Mouse (Mus musculus) fibroblast of lung, adult 2 months (primary cell): ENCODE measurements around the gene AU040320.

Source experiments
- DNase-seq: peaks from one replicate; pipeline ENCODE4 v3.0.0-alpha.2; 2011; ENCODE audit warnings: low read depth

Gene AU040320

GRCm38 (mm10) chr4:126753268-126754230 is at the start of gene AU040320, which contains the start of gene Ncdn:
Gene AU040320 (plus strand): TSS chr4:126753544.
Gene Ncdn (minus strand): TSS chr4:126753438.
- DNase-seq, result peak; percentile 91

DNA sequence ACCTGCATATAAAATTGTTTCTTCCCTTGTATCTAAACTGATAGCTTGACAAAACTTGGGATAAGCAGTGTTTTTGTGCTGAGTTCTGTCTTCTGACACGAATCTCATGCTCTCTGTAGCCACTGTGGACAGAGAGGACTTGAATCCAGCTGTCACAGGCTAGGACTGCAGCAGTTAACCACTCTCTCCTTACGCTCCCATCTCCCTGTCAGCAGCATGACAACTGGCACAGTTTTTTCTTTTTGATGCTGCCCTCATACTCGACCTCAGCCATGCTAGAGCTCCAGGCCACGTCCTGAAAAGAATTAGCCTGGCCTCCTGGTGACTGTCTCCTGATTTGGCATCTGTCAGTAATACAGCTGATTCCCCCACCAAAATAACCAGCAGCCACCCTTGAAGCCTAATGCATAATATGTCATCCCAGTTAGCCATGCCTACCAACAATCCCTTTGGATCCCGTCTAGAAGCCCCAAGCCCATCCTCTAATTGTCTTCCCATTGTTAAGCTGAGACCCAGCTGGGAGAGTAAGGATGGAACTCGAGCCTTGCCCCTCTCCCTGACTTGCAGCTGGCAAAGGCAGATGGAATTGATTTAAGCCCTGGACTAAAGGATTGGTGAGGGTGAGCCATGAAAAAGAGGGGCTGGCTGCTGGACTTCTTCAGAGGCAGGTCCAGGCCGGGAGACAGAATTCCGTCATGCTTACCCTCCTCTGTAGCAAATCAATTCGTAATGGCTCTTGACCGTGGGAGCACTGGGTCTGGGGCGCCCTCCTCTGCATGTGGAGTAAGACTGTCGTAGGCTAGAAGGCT is 46.5 kb upstream of the AU040320 start:
- DNase-seq, result no peak

DNA sequence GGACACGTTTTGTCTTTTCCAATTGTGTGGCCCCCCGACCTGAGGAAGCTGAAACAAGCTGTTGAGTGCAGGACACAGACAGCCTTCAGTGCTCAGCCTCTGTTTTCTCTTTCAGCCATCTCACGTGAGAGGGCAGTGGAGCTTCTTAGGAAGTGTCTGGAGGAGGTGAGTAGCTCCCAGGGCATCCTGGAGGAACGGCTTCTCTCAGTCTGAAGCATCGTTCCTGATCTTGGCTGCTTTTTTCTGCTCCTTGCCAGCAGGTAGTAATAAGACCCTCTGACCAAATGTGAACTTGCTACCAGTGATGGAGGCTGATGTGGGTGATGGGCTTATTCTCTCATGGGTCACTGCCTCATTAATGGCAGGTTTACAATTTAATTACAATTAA is 45.9 kb upstream of the AU040320 start:
- no peak for DNase-seq

DNA sequence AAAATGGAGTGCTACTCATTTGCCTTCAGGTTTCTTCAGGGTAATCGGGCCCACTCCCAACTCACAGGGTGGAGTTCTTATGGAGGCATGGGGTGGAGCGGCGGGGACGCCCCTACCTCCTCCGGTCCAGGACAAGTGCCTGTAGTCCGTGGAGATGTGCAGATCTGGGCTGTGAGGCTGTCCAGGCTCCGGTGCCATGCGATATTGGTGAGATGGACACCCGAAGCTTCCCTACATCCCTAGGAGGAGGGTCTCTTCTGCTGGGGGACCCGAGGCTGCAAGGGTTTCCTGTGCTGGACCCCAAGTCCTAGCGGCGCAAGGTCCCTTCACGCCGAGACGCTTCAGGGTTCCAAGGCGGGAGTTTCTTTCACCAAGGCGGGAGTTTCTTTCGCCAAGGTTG is 21.2 kb upstream of the AU040320 start:
- DNase-seq, result no peak

GRCm38 (mm10) chr4:126732531-126733380 is 20.6 kb upstream of the AU040320 start:
- DNase-seq, result no peak

DNA sequence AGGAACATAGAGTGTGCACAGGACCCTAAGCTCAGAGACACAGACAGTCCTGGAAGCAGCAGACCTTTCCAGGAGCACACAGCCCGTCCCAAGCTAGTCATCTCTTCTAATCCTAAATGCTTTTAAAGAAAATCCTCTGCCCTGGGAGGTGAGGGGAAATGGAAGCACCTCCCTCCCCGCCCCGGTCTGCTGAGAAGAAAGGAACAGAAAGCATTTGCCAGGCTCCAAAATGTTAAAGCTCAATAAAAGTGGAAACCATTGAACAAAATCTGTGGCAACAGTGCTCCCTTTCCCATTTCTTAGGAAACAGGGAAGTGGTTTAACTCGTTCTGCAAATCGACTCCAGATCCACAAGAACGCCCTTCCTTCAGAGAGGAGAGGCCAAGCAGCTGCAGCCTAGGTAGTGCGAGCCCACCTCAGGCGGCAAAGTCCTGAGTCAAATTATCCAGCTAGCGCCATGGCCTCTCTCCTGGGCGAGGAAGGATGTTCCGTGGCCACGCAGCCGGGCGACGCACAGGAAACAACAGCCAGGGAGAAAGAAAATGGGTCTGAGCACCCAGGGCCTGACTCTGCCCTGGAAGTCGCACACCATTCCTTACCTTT is 19.2 kb upstream of the AU040320 start:
- no peak for DNase-seq

DNA sequence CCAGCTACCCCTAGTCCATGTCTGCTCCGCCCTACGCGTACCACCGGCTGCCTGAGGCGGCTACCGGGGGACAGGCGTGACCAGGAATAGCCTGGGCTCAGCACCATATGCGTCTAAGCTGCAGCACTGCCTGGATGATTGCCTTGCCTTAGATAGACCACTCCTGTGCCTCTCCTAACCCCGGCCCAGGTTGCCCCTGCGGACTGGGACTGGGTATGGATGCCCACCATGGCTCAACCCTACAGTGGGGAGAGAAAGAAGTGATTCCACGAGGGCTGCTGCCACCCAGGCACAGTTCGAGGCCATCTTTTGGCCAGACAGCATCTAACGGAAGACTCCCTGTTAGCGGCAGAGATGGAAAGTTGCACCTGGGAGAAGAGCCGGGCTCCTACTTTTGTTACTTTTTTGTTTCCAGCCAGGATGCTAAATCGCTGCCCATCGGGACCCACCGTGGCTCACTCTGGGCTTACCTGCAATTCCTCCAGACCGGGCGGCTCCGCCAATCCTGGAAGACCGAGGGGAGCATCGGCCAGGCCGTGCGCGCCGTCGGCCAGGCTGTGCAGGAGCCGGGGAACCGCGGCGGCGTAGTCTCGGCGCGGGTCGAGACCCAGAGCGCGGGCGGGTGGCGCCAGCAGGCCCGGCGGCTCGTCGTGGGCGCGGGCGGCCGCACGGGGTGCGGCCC is 18.5 kb upstream of the AU040320 start:
- no peak for DNase-seq

DNA sequence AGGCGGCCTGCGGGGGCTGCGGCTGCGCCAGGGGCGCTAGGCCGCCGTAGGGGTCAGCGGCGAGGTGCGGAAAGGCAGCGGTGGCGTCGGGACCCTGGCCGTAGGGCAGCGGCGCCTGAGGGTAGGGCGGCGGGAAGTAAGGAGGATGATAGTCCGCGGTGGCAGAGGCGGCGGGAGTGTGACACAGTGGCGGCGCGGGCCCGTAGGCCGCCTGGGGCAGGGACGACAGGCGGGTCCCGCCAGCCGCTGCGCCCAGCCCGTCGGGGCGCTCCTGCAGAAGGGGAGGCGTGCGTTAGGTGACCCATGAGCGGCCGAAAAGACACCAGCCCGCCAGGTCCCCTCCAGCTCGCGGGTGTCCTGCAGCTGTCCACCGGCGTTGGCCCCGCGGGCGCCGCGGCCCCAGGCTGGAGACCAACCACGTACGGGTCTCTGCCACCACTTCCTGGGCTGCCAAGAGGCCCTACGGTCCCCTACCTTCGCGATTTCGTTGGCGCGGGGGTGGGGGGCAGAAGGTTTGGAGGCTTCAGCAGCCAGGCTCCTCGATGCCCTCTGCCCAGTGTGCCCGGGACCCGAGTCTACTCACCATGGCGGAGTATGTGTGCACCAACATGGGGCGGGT is 17.9 kb upstream of the AU040320 start:
- no peak for DNase-seq

DNA sequence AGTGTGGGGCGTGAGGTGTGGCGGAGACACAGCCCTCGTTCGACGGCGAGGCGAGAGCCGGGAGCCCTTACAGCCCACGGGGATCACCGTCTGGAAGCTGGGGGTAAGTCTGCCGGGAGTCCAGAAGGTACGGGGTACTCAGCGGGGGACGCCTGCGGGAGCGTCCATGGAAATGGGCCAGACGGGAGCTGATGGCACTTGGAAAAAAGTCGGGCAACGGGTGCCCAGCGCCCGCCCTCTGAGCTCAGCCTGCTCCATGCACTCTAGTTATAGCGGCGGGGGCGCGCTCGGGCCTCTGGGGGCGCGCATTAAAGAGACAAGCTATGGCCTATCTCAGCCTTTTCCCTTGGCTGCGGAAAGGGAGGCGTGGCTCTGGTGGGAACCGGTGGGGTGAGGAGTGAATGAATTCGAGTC is 17.3 kb upstream of the AU040320 start, which contains the start of gene Tfap2e:
Gene Tfap2e (minus strand): TSS at position 240 of the 414 bp plus-strand sequence.
- no peak for DNase-seq

GRCm38 (mm10) chr4:126739966-126740676 is 13.2 kb upstream of the AU040320 start:
- no peak for DNase-seq

- DNase-seq, result peak; percentile 32
These were observed 11.9 kb upstream of the AU040320 start for GRCm38 (mm10) chr4:126741448-126741847.

GRCm38 (mm10) chr4:126742976-126743375 is 10.4 kb upstream of the AU040320 start:
- DNase-seq, result no peak

- DNase-seq, result no peak
These were observed 9.6 kb upstream of the AU040320 start for GRCm38 (mm10) chr4:126743713-126744112.

GRCm38 (mm10) chr4:126744831-126745230 is 8.5 kb upstream of the AU040320 start:
- no peak for DNase-seq

DNA sequence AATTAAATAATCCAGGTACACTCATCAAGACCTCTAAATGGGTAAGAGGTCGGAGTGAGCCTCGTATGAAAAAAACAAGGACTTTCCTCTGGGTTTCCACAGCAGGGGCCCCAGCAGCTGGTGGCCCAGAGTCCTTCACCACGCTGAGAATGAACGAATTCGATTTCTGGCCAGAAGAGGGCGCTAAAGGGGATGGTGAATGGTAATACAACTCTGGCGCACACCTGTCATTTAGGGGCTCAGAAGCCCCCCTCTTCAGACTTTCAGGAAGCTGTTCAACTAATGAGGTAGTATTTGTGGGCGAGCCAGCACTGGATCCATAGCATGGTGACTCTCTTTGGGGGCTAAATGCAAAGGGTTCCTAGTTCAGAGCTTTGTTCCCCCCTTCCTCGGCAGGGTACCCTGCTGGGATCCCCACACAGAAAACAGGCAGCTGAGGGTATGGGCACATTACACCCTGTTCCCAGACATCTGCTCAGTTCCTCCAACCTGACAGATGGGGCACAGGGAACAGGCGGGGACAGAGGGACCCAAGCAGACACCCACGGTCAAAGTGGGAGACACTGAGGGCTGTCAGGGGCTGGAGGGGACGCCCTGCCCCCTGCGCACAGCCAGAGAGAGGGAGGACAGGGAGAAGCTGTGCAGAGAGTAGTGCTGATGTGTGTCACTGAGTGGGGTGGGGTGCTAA is 7.7 kb upstream of the AU040320 start:
- no peak for DNase-seq

GRCm38 (mm10) chr4:126746194-126746840 is 7.0 kb upstream of the AU040320 start:
- no peak for DNase-seq

- DNase-seq, result no peak
These were observed 5.0 kb upstream of the AU040320 start for GRCm38 (mm10) chr4:126748381-126748780.

GRCm38 (mm10) chr4:126749553-126749952 is 3.8 kb upstream of the AU040320 start:
- DNase-seq, result no peak
